Mouse (Mus musculus): Measurements from ENCODE around the gene Adck1.

DNA sequence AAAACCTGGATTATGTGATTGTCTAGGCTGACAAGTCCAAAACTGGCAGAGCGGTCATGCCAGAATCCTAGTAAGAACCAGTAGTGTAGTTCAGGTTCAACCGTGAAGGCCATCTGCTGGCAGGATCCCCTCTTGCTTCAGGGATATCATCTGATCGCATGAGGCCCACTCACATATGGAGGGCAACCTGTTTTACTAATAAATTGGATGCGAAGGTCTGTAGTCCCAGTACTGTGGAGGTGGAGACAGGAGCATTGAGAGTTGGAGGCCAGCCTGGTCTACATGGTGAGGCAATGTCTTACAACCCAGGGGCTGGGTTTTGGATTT lies 47.6 kb downstream of the Adck1 start:
- no peak for TF ChIP-seq ZC3H11A (IDR thresholded peaks at IDR 0.05; ENCODE audit: low read depth, low read length)
- TF ChIP-seq POLR2A (IDR thresholded peaks at IDR 0.05; ENCODE audit: control insufficient read depth in 1 of 2, insufficient read depth in 1 of 2, low read depth in 1 of 2, low read length in 2 of 2, poor library complexity in 1 of 2) = no peak
- TF ChIP-seq TCF12 (IDR thresholded peaks at IDR 0.05; ENCODE audit: low read depth, low read length) = no peak
- TF ChIP-seq EP300 (IDR thresholded peaks at IDR 0.05; ENCODE audit: low read depth in 1 of 2, low read length in 2 of 2) = no peak
- no peak for TF ChIP-seq CTCF (IDR thresholded peaks at IDR 0.05 in 2 of 3, conservative IDR thresholded peaks at IDR 0.05 in 1 of 3; ENCODE audit: control insufficient read depth in 1 of 3, insufficient read depth in 1 of 3, low read depth in 2 of 3, low read length in 3 of 3, poor library complexity in 1 of 3, severe bottlenecking in 1 of 3)
